Mouse (Mus musculus): ENCODE measurements around the gene Slc50a1. TPM values are rescaled to one million over a fixed set of nuclear protein-coding genes. Genes with fewer than 3 reads are reported as not detected.

Gene Slc50a1
- total RNA-seq (2023) = 100 to 1,000 TPM in 1 of 2 experiments, 10 to 100 TPM in 1; 98.1 to 113 TPM

DNA sequence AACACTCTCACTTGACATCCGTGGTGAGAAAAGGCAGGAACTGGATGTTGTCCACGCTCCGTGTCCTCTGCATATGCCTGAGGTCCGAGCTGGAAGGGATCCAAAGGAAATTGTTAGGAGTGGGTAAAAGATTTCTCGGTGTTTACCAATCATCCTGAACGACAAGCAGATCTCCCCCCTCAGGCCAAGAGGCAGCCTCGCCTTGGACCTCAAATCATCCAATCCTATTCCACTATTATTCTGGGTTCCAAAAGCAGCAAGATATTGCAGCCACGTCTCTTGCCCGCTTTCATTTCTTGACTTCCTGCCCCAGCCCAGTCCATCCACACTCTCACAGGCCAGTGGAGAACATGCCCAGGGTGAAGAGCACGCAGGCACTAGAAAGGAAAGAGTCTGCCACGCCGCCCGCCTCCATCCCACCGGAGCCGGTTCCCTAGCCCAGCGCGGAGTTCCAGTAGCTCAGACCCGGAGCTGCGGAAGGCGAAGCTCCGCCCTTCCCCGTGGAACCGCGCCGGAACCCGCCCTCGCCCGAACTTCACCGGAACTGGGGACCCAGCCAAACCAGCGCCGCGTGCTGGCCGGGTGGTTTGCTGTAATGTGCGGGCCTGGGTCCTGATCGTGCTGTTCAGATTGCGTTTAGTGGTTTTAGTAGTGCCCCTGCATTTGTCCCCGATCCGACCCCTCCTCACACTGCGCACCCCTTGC, at the start of gene Slc50a1:
TSS of gene Slc50a1 (minus strand) at position 520 of the 705 bp plus-strand sequence.

DNA sequence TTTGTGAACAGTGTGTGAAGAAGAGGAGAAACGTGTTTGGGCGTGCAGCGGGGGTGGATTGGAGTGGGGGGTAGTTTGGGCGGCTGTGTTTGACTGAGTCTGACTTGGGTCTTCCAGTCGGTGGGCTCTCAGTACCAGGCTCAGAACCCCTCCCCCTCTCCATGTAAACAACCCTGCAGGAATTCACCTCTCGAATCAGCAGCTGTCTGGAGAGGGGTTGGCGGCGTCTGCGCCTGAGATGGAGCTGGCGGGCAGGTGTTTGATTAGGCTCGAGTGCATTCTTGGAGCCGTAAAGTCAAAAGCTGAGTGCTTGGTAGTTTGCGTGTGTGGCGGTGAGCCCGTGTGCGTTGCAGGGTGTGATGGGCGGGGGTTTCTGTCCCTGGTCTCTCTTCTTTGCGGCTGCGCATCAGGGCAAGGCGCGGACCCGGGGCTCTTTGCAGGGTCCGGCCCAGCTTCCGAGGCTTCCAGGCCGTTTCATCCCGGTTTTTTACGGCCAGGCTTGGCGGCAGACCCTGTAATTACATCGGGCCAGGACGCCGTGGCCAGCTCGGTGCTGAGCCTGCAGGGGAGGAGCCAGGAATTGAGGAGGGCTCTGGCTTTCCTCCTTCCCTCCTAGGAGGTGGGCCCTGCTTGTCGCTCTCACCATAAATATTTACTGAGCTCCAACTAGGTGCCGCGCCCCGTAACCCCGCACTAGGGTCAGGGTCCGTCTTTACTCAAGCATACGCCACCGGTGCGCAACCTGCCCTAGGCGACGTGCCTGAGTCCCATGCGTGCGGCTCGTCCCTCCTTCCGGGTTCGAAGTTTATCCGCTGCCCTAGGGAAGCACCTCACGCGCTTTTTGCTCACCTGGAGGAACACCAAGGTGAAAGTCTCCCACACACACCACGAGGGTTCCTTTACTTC, 10.5 kb upstream of the Slc50a1 start, which contains the start of gene Efna1:
TSS of gene Efna1 (minus strand) at position 537 of the 906 bp plus-strand sequence.

DNA sequence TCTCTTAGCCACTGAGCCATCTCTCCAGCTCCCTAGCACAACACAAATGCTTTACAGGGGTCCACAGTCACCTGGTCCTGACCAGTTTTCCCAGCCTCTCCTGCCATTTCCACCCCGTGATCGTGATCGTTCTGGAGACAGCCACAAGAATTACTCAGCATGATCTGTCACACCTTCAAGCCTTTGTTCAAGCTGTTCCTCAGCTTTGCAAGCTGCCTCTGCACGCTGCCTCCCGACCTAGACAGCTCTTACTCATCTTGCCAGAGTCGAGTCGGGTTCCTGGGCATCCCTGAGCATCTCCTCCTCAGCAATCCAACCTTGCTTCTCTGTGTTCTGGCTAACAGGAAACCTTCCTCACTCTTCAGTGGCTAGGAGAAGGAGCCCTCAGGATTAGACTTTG, 11.3 kb downstream of the Slc50a1 start, which contains the start of gene Dpm3:
TSS of gene Dpm3 (plus strand) at position 283 of the 400 bp plus-strand sequence.

DNA sequence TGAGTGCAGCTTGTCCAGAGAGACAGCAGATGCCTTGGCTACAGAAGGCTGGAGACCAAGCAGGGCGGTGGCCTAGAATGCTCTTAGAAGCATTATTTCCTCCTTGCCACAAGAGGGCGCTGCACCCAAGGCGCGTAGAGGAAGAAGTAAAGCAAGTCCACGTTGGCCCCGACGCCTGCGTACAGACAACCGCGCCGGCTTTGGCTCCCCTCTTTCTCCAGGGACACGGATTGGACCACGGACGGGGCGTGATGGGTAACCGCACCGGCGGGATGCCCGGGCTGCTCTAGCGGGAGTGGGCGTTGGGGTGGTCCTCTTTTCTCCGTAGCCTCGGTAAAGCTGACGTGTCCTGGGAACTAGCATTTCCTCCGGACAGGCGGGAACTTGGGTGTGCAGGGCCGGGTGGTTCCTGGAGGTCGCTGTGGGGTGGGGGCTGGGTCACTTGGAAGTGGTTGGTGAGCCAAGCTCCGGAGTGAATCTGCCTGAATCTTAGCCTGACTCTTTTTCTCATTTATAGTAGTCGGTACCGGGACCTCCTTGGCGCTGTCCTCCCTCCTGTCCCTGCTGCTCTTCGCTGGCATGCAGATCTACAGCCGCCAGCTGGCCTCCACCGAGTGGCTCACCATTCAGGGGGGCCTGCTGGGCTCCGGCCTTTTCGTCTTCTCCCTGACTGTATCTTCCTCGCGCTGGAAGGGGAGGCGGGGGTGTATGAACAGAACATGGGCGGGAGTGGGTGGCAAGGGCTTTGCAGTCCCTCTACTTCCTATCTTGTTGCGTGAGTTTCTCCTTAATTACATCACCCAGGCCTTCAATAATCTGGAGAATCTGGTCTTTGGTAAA, 23.9 kb downstream of the Slc50a1 start, which contains the start of gene Trim46:
TSS of gene Trim46 (minus strand) at position 49 of the 840 bp plus-strand sequence.

DNA sequence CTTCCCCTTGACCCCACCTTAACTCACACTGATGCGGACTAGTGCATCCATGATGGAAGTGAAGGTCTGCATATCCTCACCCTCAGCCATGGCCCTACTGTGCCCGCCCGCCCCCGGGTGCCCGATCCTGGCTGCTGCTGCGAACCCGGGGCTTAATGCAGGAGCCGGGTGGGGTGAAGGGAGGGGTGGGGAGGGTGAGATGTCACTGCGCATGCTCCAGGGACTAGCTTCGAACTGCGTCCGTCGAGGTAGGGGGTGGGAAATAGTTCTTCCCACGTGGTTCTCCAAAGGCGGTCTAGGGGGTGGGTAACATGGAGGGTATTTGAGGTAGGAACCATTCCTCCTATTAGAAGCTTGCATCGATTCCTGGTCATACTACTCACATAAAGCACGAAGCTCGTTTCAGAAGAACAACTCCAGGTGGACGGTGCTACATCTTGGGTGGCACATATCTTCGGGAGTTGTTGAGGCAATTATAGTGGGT, 24.6 kb downstream of the Slc50a1 start, which contains the start of gene Krtcap2:
TSS of gene Krtcap2 (plus strand) at position 279 of the 484 bp plus-strand sequence.

DNA sequence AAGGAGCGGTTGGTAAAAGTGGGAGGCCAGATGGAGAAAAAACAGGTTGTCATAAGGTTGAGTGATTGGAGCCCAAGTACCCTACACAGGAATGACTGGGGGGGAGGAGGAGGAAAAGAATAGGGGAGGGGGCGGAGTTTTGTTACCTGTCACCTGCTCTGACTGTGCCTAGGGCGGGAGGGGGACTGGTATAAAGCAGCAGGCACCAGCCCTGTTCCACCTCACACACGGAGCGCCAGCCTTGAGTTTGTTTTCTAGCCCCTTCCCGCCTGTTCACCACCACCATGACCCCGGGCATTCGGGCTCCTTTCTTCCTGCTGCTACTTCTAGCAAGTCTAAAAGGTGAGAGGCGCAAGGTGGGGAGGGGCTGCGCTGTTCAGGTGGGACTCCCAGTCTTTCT, 41.5 kb downstream of the Slc50a1 start, which contains the start of gene Muc1:
TSS of gene Muc1 (plus strand) at position 222 of the 400 bp plus-strand sequence.

DNA sequence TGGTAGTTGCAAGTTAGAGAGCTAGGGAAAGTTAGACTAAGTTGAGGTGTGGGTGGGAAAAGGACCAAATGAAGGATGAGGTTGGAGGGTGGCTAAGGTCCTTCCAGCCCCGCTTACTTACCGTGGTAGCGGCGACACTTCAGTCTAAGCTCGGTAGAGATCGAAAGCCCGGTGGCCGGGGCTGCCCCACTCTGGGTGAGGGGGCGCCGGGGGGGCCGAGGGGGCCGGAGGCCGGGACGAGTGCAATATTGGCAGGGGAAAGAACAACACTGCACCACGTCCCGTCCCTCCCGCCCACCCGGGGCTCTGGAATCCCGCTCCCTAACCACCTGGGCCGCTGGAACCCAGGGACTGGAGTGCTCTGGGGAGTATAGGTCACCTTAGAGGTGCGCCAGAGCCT, 43.5 kb downstream of the Slc50a1 start, which contains the start of gene Mtx1:
TSS of gene Mtx1 (minus strand) at position 189 of the 400 bp plus-strand sequence.

Other genes with a start within 250 kb of the Slc50a1 start
- 10 to 100 TPM; 61.7 to 65.0 TPM for gene Rusc1, start 177.3 kb downstream of the Slc50a1 start, total RNA-seq (2023)
- under 1 TPM in 1 of 2 experiments, not detected in 1; 0.26 TPM for gene Gm43738, start 169.5 kb downstream of the Slc50a1 start, total RNA-seq (2023)
- gene Fdps, start 168.6 kb downstream of the Slc50a1 start, total RNA-seq (2023) = 10 to 100 TPM; 32.7 to 40.2 TPM
- under 1 TPM; 0.74 to 0.96 TPM for gene Pklr, start 134.4 kb downstream of the Slc50a1 start, total RNA-seq (2023)
- 10 to 100 TPM; 11.3 to 14.4 TPM for gene Hcn3, start 110.4 kb downstream of the Slc50a1 start, total RNA-seq (2023)
- gene Clk2, start 105.8 kb downstream of the Slc50a1 start, total RNA-seq (2023) = 100 to 1,000 TPM; 123 to 131 TPM
- 100 to 1,000 TPM; 159 to 177 TPM for gene Scamp3, start 93.1 kb downstream of the Slc50a1 start, total RNA-seq (2023)
- 100 to 1,000 TPM; 178 to 181 TPM for gene Fam189b, start 87.4 kb downstream of the Slc50a1 start, total RNA-seq (2023)
- 10 to 100 TPM; 64.0 to 68.6 TPM for gene Gba, start 67.6 kb downstream of the Slc50a1 start, total RNA-seq (2023)
- 1 to 10 TPM; 3.4 to 6.3 TPM for gene Thbs3, start 55.4 kb downstream of the Slc50a1 start, total RNA-seq (2023)
- gene Mtx1, start 43.5 kb downstream of the Slc50a1 start, total RNA-seq (2023) = 10 to 100 TPM; 85.4 to 95.2 TPM
- gene Muc1, start 41.5 kb downstream of the Slc50a1 start, total RNA-seq (2023) = under 1 TPM in 1 of 2 experiments, not detected in 1; 0.87 TPM
- gene Krtcap2, start 24.6 kb downstream of the Slc50a1 start, total RNA-seq (2023) = 100 to 1,000 TPM; 100 to 110 TPM
- gene Trim46, start 24.3 kb downstream of the Slc50a1 start, total RNA-seq (2023) = 1 to 10 TPM; 1.6 to 2.3 TPM
- 10 to 100 TPM; 68.1 to 70.0 TPM for gene Dpm3, start 11.2 kb downstream of the Slc50a1 start, total RNA-seq (2023)
- gene Efna1, start 10.6 kb upstream of the Slc50a1 start, total RNA-seq (2023) = not detected
- not detected for gene Efna3, start 52.4 kb upstream of the Slc50a1 start, total RNA-seq (2023)
- not detected for gene Efna4, start 67.5 kb upstream of the Slc50a1 start, total RNA-seq (2023)
- 10 to 100 TPM; 11.4 to 12.0 TPM for gene Adam15, start 79.4 kb upstream of the Slc50a1 start, total RNA-seq (2023)
- not detected for gene Dcst2, start 91.4 kb upstream of the Slc50a1 start, total RNA-seq (2023)
- under 1 TPM in 1 of 2 experiments, not detected in 1; 0.76 TPM for gene Dcst1, start 94.7 kb upstream of the Slc50a1 start, total RNA-seq (2023)
- 100 to 1,000 TPM in 1 of 2 experiments, 10 to 100 TPM in 1; 98.0 to 107 TPM for gene Zbtb7b, start 124.2 kb upstream of the Slc50a1 start, total RNA-seq (2023)
- gene Lenep, start 132.2 kb upstream of the Slc50a1 start, total RNA-seq (2023) = under 1 TPM in 1 of 2 experiments, not detected in 1; 0.89 TPM
- gene Flad1, start 141.3 kb upstream of the Slc50a1 start, total RNA-seq (2023) = 10 to 100 TPM; 34.1 to 34.4 TPM
- 10 to 100 TPM in 1 of 2 experiments, 1 to 10 TPM in 1; 6.3 to 11.8 TPM for gene Cks1b, start 147.8 kb upstream of the Slc50a1 start, total RNA-seq (2023)
- 10 to 100 TPM; 87.6 to 92.3 TPM for gene Shc1, start 147.9 kb upstream of the Slc50a1 start, total RNA-seq (2023)
- gene Pygo2, start 159.6 kb upstream of the Slc50a1 start, total RNA-seq (2023) = 10 to 100 TPM; 45.5 to 46.1 TPM
- gene Pbxip1, start 166.1 kb upstream of the Slc50a1 start, total RNA-seq (2023) = 100 to 1,000 TPM; 100 to 101 TPM
- 10 to 100 TPM in 1 of 2 experiments, 1 to 10 TPM in 1; 6.2 to 11.9 TPM for gene Pmvk, start 184.0 kb upstream of the Slc50a1 start, total RNA-seq (2023)
- under 1 TPM in 1 of 2 experiments, not detected in 1; 0.12 TPM for gene Kcnn3, start 249.6 kb upstream of the Slc50a1 start, total RNA-seq (2023)

Data from T-cell, adult 66 days (primary cell).